Mouse (Mus musculus) spleen, adult 2 months (tissue): ENCODE measurements around the gene Kcnk15. TPM values are rescaled to one million over a fixed set of nuclear protein-coding genes. Genes with fewer than 3 reads are reported as not detected.

Experiments
- DNase-seq, 2 experiments: peaks; one replicate each; pipeline versions ENCODE4 v3.0.0 to v3.0.0-alpha.2; 2012 to 2021; ENCODE audit warnings: low spot score in 2 of 2, low read depth in 1 of 2
- H3K27ac ChIP-seq: fragments of 200-500 bp; 2 replicates; pipeline ENCODE4 v1.5.1; 2012; ENCODE audit warnings: low read length, inconsistent platforms; ENCODE audit not compliant: insufficient read depth
- H3K27me3 ChIP-seq: fragments of 200-500 bp; 2 replicates; pipeline ENCODE4 v1.6.1; 2012; ENCODE audit warnings: mild to moderate bottlenecking, moderate library complexity, low read length, inconsistent platforms; ENCODE audit not compliant: control insufficient read depth, insufficient read depth
- H3K36me3 ChIP-seq: fragments of 200-500 bp; 2 replicates; pipeline ENCODE4 v1.6.1; 2012; ENCODE audit warnings: mild to moderate bottlenecking, low read length, inconsistent platforms; ENCODE audit not compliant: control insufficient read depth, insufficient read depth
- H3K4me1 ChIP-seq: fragments of 200-500 bp; 2 replicates; pipeline ENCODE4 v1.6.1; 2011; ENCODE audit warnings: inconsistent platforms; ENCODE audit not compliant: control insufficient read depth, insufficient read depth, insufficient read length
- H3K4me3 ChIP-seq: fragments of 200-500 bp; 2 replicates; pipeline ENCODE4 v1.5.1; 2011; ENCODE audit warnings: mild to moderate bottlenecking, inconsistent platforms; ENCODE audit not compliant: insufficient read depth, insufficient read length; ENCODE audit errors: extremely low read depth
- CTCF ChIP-seq: fragments of 200-500 bp; IDR thresholded peaks from 2 replicates; pipeline ENCODE4 v1.5.1; 2011; ENCODE audit warnings: mild to moderate bottlenecking, inconsistent platforms; ENCODE audit not compliant: insufficient read depth, insufficient read length, insufficient replicate concordance; ENCODE audit errors: extremely low read depth
- POLR2A ChIP-seq: fragments of 200-500 bp; IDR thresholded peaks from 2 replicates; pipeline ENCODE4 v1.6.1; 2011; ENCODE audit warnings: low read depth, low read length, inconsistent platforms
- WGBS: fragments of 180-500 bp; shearing (Covaris S2); methylation state at CpG from one replicate; pipeline ENCODE4 v1.1.7; 2018; 5-methylcytosine and 5-hydroxymethylcytosine counted together
- polyA plus RNA-seq: library from polyadenylated mRNA; depleted of rRNA; stranded (reverse); fragments of >200 nt; gene quantifications from 2 replicates; pipeline ENCODE4 v1.2.3, GENCODE M21; 2012

Kcnk15 gene
- polyA plus RNA-seq, 1 experiment, result not detected

DNA sequence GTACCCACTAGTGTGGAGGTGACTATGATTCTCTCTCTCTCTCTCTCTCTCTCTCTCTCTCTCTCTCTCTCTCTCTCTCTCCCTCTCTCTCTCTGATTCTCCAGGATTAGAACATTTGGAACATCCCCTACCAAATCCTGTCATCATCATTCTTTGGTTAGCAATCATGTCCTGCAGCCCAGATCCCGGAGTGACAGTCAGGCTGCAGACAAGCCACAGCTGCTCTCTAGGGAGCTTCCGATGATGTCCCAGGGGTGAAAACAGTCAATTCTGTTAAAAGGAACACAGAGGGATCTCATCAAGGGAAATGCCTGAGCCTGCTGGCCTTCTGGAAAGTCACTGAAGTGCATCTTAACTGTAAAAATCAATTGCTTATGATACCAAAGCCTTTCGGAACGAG, 11.4 kb upstream of the Kcnk15 start:
- TF ChIP-seq CTCF (no peak), POLR2A (no peak)
- Histone ChIP-seq H3K27ac (no peak overlapping the region), H3K4me3 (no peak overlapping the region), H3K27me3 (no peaks in the 10 kb centered on the region), H3K36me3 (no peaks in the 10 kb centered on the region), H3K4me1 (no peaks in the 10 kb centered on the region)
- DNase-seq, result no peak
- WGBS, result 48% methylated on average over 4 of the region's 4 CpGs

DNA sequence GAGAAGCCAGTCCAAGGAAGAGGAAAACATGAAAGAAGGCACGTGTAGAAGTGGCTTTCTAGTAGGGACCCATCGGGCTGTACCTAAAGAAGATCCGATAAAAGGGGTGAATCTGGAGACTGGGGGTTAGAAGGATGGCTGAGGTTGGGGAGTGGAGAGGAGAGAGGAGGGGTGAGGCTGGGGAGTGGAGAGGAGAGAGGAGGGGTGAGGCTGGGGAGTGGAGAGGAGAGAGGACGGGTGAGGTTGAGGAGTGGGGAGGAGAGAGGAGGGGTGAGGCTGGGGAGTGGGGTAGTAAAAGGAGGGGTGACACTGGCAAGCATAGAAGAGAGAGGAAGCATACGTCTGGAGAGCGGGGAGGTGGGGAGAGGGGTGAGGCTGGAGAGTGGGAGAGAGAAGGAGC, 3.8 kb downstream of the Kcnk15 start:
- Histone ChIP-seq H3K36me3 (no peaks in the 10 kb centered on the region), H3K27me3 (peaks cover 7% of the 10 kb centered on the region), H3K27ac (no peak overlapping the region), H3K4me1 (peaks cover 5% of the 10 kb centered on the region; the same call in 1 of the 2 replicates), H3K4me3 (no peak overlapping the region)
- WGBS, result 68% methylated on average over 6 of the region's 6 CpGs
- no peak for TF ChIP-seq CTCF
- TF ChIP-seq POLR2A, result no peak
- no peak for DNase-seq

DNA sequence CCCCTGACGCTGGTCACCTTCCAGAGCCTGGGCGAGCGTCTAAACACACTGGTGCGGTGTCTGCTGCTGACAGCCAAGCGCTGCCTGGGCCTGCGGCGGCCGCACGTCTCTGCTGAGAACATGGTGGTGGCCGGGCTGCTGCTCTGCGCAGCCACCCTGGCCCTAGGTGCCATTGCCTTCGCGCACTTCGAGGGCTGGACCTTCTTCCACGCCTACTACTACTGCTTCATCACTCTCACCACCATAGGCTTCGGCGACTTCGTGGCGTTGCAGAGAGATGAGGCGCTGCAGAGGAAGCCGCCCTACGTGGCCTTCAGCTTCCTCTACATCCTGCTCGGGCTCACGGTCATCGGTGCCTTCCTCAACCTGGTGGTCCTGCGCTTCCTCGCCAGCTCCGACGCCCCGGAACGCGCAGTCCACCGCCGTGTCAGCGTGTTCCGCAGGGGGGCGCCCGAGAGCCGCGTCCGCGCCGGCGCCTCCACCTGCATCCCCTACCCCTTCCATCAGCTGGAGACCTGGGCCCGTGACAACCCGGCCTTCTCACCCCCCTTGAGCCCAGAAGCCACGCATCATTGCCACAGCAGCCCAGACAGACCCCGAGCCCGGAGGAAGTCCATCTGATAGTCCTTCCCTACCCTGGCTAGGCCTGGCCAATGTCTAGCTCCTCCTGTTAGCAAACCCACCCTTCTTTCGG, 5.0 kb downstream of the Kcnk15 start:
- 14% methylated on average over 50 of the region's 50 CpGs for WGBS
- H3K27ac ChIP-seq, result no peak overlapping the region
- H3K4me3 ChIP-seq, result no peak overlapping the region
- peaks cover 5% of the 10 kb centered on the region; the same call in 1 of the 2 replicates for H3K4me1 ChIP-seq
- peaks cover 6% of the 10 kb centered on the region for H3K27me3 ChIP-seq
- no peaks in the 10 kb centered on the region for H3K36me3 ChIP-seq
- no peak for DNase-seq
- TF ChIP-seq POLR2A (no peak), CTCF (peak; percentile 31; the same call in 1 of the 2 replicates)

DNA sequence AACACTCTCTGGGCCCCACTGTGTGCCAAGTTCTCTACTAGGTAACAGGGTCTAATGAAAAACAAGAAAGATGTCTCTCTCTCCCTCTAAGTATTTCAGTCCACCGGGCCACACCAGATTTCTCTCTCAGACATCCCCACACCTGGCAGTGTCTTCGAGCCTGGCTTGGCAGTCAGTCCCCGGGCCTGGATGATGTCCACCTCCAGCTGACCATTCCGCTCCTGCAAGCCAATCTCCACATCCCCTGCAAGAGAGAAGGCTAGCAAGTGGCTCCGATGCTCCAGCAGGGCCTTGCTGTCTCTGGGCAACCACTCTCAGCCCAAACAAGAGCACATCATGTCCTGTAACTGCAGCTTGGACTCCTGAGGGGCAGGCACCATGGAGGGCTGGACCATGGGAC, 11.9 kb downstream of the Kcnk15 start:
- TF ChIP-seq CTCF (no peak), POLR2A (no peak)
- no peak overlapping the region for H3K27ac ChIP-seq
- H3K4me3 ChIP-seq, result no peak overlapping the region
- 87% methylated on average over 5 of the region's 5 CpGs for WGBS
- DNase-seq, result no peak
- no peaks in the 10 kb centered on the region for H3K4me1 ChIP-seq
- H3K27me3 ChIP-seq, result no peaks in the 10 kb centered on the region
- H3K36me3 ChIP-seq, result no peaks in the 10 kb centered on the region

DNA sequence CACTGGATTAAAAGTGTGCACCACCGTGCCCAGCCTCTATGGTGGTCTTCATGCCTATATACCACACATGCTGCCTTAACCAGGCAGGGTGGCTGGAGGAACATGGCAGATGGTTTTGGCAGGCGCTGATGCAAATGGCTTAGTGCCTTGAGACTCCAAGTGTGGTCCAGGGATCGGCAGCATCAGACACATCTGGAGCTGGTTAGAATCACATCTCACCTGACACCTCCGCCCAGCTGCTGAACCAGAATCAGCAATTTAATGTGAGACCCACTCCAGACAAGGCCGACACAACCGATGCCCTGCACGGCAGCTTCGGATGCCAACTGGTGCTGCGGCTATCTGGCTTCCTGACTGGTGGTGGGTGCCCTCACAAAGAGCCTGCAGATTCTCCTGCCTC, 12.6 kb downstream of the Kcnk15 start:
- H3K27ac ChIP-seq, result no peak overlapping the region
- 88% methylated on average over 9 of the region's 9 CpGs for WGBS
- no peak for TF ChIP-seq CTCF
- no peak for TF ChIP-seq POLR2A
- no peaks in the 10 kb centered on the region for H3K36me3 ChIP-seq
- H3K27me3 ChIP-seq, result no peaks in the 10 kb centered on the region
- H3K4me3 ChIP-seq, result no peak overlapping the region
- no peak for DNase-seq
- no peaks in the 10 kb centered on the region for H3K4me1 ChIP-seq

DNA sequence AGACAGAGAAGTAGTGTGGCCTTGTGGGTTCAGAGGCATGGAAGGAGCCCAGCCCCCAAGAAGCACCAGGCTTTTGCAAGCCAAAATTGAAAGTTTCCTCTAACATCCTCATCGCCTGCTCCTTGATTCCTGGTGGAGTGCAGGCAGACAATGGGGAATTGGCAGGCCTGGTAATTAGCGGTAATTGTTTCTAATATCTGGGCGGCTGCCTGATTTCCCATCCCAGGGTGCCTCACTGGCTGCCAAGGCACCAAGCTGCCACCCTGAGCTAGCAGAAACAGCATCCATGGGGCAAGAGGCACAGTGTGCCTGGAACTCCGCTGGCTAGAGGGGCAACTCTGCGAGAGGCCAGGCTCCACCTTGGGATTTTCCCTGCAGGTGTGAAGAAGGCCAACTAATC, 16.3 kb downstream of the Kcnk15 start:
- no peaks in the 10 kb centered on the region for H3K4me1 ChIP-seq
- WGBS, result 85% methylated on average over 5 of the region's 5 CpGs

DNA sequence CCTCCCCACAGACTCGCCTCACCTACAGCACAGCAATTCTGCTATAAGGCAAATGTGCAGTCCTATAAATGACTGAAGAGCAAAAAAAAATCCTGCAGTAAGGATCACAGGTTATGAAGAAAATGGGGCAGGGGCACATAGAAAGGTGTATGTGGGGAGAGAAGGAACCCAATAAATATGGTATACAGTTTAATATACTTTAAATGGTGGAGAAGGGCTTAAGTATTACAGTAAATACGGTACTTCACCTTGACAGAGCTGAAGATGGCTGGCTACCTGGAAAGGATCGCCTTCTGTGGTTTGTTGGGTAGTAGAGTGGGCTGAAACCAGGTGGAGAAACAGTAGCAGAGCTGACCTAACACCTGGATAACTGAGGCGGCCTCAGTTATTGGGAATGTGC, 17.8 kb downstream of the Kcnk15 start:
- 90% methylated on average over 4 of the region's 4 CpGs for WGBS
- H3K36me3 ChIP-seq, result no peaks in the 10 kb centered on the region
- H3K27ac ChIP-seq, result no peak overlapping the region
- TF ChIP-seq POLR2A, result no peak
- TF ChIP-seq CTCF, result no peak
- no peak for DNase-seq
- no peaks in the 10 kb centered on the region for H3K27me3 ChIP-seq
- H3K4me3 ChIP-seq, result no peak overlapping the region
- no peaks in the 10 kb centered on the region for H3K4me1 ChIP-seq

More for the DNA sequence above, 16.3 kb downstream of the Kcnk15 start:
- Histone ChIP-seq H3K4me3 (no peak overlapping the region), H3K27ac (no peak overlapping the region), H3K36me3 (no peaks in the 10 kb centered on the region), H3K27me3 (no peaks in the 10 kb centered on the region)
- DNase-seq, result no peak
- TF ChIP-seq POLR2A (no peak), CTCF (no peak)
